Mouse (Mus musculus) neural tube, embryonic 10.5 days (tissue): ENCODE results near the gene Strn.

ENCODE experiments used
- DNase-seq: peaks from one replicate; pipeline ENCODE4 v3.0.0-alpha.2; 2017; ENCODE audit warnings: low spot score; ENCODE audit errors: extremely low spot score

Gene Strn

DNA sequence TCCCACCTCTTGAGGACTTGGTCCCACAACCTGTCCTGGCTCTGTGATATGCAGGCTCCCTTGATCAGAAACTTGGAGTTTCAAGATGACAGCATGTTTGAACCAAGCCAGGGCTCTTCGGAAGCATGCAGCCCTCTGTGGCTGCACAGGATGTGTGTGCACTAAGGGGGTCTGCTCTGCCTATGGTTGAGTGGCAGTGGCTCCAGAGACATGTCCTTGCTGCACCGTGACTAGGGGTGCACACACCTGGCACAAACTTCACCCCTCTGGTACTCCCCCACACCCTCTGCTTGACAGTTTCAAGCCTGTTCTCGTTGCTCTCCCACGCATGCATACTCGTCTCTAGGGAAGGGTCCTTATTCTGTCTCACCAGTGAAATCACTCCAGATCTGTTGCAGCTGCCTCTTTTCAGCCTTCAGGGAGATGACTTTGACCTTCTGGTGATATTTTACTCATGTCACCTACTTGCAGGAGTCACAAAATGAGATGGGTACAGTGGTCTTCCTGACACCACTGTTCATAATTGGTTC lies 118.8 kb downstream of the Strn start:
- no peak for DNase-seq

DNA sequence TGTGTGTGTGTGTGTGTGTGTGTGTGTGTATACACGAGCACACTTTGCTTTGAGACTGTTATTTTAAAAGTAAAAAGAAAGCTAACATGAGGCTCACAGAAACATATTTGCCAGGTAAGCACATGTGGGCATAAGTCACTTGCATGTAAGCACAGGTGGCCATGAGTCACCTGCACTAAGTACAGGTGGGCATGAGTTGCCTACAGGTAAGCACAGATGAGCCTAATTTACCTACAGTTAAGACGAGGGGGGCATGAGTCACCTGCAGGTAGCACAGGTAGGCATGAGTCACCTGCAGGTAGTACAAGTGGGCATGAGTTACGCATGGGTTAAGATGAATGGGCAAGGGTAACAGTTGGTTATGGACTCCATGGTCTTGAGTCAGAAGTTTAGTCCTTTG lies 121.9 kb downstream of the Strn start:
- no peak for DNase-seq

DNA sequence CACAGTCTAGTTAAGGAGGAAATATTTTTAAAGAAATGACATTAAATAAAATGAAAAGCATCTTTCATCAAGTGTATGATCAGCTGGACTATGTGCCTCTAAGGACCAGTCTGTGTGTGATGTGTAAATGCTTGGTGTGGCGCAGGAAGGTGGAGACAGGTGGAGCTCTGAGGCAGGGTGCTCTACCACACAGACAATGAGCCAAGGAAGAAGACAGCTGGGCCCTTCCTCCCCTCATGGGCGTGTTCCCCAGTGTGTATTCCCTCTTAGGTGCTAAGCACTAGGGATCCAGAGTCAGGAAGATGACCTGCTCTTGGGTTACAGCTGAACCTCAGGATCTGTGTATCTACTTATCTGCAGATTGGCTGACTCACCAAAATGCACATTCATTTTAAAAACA lies 122.5 kb downstream of the Strn start:
- no peak for DNase-seq

DNA sequence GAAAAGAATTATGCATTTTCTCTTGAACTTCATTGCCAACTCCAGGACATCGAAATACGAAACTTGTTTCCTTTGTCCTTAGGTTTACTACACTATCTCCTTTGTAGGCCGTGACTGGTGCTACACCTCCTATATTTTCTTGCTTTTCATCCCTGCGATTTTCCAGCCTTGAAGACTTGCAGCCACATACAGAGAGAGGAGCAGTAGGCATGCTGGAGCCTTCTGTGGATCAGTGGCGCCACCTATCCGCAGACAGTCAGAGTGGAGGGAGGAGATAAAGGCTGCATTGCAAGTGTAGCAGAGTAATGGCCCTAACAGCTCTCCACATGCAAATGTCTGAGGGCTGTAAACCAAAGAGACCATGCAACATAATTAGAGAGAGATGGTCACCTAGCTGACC lies 125.9 kb downstream of the Strn start:
- DNase-seq: no peak

DNA sequence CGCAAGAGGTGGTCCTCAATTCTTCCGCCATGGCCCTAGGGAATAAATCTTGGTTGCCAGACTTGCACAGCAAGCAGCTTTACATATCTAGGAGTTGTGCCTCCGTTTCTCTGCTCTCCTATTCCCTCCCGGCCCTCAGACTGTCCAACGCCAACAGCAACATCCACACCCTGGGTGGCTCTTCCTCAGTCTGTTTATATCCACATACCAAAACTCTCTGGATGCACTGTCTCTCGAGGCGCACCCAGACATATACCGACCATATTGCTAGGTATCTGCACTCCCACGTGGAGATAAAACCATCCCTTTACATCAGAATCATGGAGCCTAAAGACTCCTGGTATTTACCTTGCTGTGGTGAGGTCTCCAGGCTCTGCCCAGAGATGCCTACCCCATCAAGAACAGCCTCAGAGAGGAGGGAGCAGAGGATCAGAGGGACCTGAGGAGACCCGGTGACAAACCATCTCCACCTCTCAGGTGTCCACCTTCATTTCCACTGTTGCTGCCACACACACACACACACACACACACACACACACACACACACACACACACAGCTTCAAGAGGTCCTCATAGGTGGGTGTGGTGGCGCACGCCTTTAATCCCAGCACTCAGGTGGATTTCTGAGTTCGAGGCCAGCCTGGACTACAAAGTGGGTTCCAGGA lies 127.7 kb downstream of the Strn start:
- no peak for DNase-seq

DNA sequence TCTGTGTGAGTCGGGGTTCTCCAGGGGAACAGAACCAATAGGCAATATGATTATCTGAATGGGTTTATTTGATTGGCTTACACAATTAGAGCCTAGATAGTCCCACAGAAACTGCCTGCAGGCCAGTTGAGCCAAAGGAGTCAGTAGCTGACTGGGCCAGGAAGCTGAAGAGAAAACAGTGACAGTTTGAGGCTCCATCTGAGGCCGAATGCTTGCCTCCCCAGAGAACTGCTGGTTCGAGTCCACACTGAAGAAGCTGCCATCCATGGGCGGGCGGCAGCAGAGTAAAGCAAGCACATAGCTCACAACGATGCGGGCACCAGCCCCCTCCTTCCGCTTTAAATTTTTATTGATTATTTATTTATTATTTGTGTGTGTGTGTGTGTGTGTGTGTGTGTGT lies 128.3 kb downstream of the Strn start:
- no peak for DNase-seq

DNA sequence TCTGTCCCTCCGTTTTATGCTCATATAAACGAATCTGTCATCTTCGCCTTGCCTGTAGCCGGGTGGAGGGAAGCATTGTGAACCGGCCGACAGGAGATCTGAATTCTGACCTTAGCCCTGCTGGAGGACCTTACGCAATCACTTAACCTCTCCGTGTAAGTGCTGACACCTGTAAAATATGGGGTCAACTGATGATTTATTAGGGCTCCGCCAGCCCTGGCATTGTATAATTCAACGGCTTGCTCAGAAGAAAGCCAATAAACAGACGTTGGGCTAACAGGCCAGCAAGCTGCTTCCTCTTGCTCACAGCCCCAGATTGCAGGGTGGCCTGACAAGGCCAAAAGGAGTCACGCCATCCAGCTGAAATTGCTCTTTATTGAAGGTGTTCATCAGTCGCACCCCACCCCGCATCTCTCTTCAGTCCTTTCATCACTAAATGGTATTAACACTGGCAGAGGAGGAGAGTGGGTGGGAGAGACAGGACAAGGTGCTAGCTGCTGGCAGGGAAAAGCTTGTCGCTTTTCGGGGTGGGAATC lies 128.8 kb downstream of the Strn start:
- DNase-seq: peak; percentile 33

DNA sequence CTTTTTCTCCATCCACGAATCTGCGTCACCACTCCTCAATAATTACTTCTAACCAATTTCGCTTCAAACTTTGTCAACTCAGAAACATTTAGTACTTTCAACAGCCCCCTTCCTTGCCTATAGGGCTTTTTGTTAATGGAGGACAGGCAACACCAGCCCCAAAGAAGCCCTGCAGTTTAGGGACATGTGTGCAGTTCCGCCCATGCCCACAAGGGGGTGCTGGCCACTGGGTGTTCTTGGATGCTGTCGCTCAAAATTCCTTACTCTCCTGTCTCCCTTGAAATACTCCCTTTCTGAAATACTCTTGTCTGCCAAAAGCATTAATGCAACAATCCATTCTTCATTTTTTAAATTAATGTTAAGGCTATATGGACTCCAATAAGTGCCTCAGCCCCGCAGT lies 132.6 kb downstream of the Strn start:
- peak; percentile 74 for DNase-seq

DNA sequence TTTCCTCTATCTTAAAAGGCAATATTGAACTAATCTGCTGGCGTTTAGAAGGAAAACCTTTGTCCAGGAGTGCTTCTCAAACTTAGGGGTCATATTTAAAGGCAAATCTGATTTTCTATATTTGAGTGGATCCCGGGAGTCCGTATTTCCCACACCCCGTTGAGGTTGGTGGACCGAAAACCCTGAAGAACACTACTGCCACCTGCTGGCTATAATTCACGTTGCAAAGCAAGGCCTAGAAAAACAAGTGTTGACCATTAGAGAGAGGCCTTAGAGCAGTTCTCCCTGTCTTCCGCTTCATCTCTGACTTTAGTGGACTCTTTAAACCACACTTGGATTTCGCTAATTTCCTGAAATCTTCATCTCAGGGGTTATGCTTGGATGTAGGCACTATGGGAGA lies 133.1 kb downstream of the Strn start:
- peak; percentile 76 for DNase-seq

DNA sequence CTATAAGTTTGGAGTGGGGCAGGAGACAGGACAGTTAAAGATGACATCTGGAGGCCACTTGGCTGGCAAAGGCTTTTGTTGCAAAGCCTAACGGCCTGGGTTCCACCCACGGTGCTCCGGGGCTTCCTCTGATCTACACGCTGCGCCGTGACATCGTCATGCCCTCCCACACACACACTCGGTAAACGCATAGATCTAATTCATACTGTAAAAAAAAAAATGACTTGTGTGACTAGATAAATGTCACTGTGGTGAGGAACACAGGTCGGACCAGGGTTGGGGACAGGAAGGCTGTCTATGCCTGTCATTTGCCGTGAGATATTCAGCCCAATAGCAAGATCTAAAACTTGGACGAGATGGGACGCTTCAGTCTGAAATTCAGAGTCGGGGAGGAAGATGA lies 134.7 kb downstream of the Strn start:
- DNase-seq: no peak

DNA sequence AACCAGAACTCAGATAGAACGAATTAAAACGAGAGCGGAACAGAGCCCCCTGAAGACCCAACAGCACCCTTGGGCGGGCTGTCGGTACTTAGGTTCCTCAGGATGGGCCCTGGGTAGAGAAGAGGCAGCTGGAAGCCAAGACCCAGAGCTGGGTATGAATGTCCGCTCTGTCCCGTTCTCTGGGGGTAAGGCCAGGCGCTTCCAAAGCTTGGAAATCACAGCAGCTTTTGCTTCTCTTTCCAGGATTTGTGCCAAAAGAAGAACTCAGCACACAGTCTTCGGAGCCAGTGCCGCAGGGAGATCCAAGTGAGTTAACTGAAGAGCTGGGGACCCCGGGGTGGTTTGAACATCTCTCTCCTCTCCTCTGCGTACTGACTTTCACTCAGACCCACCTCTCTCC lies 135.4 kb downstream of the Strn start:
- no peak for DNase-seq

DNA sequence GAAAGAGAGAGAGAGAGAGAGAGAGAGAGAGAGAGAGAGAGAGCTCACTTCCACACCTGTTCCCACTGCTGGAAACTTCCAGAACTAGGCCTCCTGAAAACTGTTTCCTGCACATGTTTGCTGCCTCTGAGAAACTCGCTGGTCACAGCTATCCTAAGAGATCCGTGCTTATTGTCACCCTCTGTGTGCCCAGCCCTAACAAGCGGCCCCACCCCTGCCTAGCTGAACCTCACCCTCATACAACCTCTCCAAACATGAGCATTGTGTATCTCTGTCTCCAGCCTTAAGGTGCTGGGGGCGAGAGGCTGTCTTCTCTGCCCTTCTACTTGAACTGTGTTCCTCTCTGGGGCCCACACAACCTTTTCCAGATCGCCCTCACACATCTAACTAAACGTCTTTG lies 136.0 kb downstream of the Strn start:
- DNase-seq: no peak
